Mouse (Mus musculus): ENCODE results near the gene Cc2d2b. TPM values are rescaled to one million over a fixed set of nuclear protein-coding genes. Genes with fewer than 3 reads are reported as not detected.

The Cc2d2b gene
- polyA plus RNA-seq, 1 experiment from 2014 or later = 0.15 TPM

DNA sequence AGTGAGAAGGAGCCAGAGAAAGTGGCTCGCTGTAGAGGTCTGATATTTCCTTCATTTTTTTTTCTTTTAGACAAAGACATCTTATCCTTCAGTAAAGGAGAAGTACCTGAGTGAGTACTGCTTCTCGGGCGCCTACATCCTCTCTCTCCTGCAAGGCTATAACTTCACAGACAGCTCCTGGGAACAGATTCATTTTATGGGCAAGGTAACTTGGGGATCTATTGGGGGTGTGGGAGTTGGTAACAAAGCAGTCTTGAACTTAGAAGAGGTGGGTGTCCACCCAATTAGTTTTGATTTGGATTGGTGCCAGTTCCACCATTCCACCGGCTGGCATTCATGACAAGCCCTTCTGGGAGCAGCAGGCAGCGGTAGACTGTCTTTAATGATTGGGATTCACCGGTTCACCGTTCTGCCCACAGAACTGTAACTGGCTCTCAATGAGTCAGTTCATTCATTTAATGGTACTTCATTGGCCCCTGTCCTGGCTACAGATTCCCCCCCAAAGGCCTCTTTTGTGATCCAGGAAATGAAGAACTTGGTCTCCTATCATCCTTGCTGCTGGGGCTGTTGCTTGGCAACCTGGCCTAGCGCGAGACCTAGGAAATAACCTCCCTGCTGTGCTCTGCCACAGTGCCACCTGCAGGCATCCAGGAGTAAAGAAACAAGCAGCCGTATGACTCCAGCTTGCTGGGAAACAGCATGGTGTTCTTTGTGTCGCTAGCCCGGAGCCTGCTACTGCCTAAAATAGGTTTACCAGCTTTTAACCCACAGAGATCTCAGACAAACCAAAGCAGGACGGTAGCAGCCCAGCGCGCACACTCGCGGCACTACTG is 11.7 kb upstream of the Cc2d2b start:
- Histone ChIP-seq H3K9me3 (replicated peaks; ENCODE audit: control insufficient read depth, low read length) (no peaks in the 10 kb centered on the region), H3K36me3 (ENCODE audit: control insufficient read depth, insufficient read depth, low read length) (no peaks in the 10 kb centered on the region), H3K4me3 (ENCODE audit: low read depth, low read length) (peak overlapping the region; percentile 8; the same call in 1 of the 2 replicates), H3K27ac (ENCODE audit: low read depth, low read length) (peak overlapping the region; percentile 86), H3K9ac (ENCODE audit: low read length) (peak overlapping the region; percentile 49), H3K27me3 (replicated peaks; ENCODE audit: control insufficient read depth, insufficient read depth, low read length) (no peaks in the 10 kb centered on the region), H3K4me2 (ENCODE audit: low read length) (peak overlapping the region; percentile 43), H3K4me1 (ENCODE audit: control insufficient read depth, insufficient read depth, low read length) (peaks cover 3% of the 10 kb centered on the region; the same call in 1 of the 2 replicates)
- WGBS = 11% methylated on average over 17 of the region's 17 CpGs
- peak; percentile 96 for DNase-seq (ENCODE audit: low spot score)
- peak; percentile 96 for ATAC-seq

DNA sequence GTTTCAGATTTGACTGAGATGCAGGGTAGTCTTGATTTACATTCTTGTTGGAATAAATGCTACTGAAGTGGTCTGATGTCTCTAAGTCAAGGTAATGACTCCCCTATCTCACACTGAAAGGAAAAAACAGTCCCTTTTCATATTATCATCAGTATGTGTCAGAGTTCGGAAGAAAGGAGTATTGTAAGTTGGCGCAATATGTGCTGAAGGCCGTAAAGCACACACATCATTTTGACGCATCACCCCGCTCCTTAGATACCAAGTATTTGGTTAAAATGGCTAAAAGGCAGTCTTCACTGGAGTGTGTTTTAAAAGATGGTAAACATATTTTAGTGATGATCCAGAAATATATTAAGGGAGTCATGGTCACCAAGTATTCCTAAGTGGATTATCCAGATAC is 10.9 kb upstream of the Cc2d2b start:
- WGBS = 76% methylated on average over 5 of the region's 5 CpGs
- H3K4me3 ChIP-seq (ENCODE audit: low read depth, low read length) = no peak overlapping the region

DNA sequence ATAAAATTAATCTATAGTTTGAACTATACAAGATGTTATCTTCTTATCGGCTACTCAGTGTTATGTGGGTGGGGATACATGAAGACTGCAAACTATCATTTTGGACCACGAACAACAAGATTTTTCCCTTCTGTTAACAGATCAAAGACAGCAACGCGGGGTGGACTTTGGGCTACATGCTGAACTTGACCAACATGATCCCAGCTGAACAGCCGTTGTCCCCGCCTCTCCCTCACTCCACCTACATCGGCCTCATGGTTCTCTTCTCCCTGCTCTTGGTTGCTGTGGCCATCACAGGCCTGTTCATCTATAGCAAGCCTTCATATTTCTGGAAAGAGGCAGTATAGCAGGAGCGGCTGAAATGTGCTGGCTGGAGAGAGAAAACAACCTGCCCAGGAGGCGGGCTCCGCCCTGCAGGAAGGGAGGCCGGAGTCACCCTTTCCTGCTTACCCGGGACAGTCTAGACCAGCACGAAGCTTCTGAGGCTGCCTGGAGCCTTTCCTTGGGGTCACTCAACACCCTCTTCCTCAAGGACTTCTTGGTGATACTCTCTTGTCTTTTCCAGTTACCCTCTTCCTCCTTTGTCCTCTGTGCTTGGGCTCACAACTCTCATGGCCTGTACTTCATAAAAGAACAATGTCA is 9.7 kb upstream of the Cc2d2b start:
- H3K9ac ChIP-seq (ENCODE audit: low read length) = no peak overlapping the region
- peaks cover 3% of the 10 kb centered on the region; the same call in 1 of the 2 replicates for H3K4me1 ChIP-seq (ENCODE audit: control insufficient read depth, insufficient read depth, low read length)
- no peaks in the 10 kb centered on the region for H3K27me3 ChIP-seq (replicated peaks; ENCODE audit: control insufficient read depth, insufficient read depth, low read length)
- no peak overlapping the region for H3K4me2 ChIP-seq (ENCODE audit: low read length)
- no peaks in the 10 kb centered on the region for H3K9me3 ChIP-seq (replicated peaks; ENCODE audit: control insufficient read depth, low read length)
- ATAC-seq (no peak), DNase-seq (ENCODE audit: low spot score) (no peak)
- H3K4me3 ChIP-seq (ENCODE audit: low read depth, low read length) = no peak overlapping the region
- no peak overlapping the region for H3K27ac ChIP-seq (ENCODE audit: low read depth, low read length)
- 92% methylated on average over 13 of the region's 13 CpGs for WGBS
- H3K36me3 ChIP-seq (ENCODE audit: control insufficient read depth, insufficient read depth, low read length) = no peaks in the 10 kb centered on the region

More for the DNA sequence above, 10.9 kb upstream of the Cc2d2b start:
- H3K27me3 ChIP-seq (replicated peaks; ENCODE audit: control insufficient read depth, insufficient read depth, low read length) = no peaks in the 10 kb centered on the region
- no peaks in the 10 kb centered on the region for H3K36me3 ChIP-seq (ENCODE audit: control insufficient read depth, insufficient read depth, low read length)
- H3K9ac ChIP-seq (ENCODE audit: low read length) = peak overlapping the region; percentile 49
- no peak for DNase-seq (ENCODE audit: low spot score)
- H3K27ac ChIP-seq (ENCODE audit: low read depth, low read length) = peak overlapping the region; percentile 86
- ATAC-seq = peak; percentile 24; the same call in 1 of the 2 replicates
- H3K9me3 ChIP-seq (replicated peaks; ENCODE audit: control insufficient read depth, low read length) = no peaks in the 10 kb centered on the region
- peak overlapping the region; percentile 43 for H3K4me2 ChIP-seq (ENCODE audit: low read length)
- peaks cover 3% of the 10 kb centered on the region; the same call in 1 of the 2 replicates for H3K4me1 ChIP-seq (ENCODE audit: control insufficient read depth, insufficient read depth, low read length)

DNA sequence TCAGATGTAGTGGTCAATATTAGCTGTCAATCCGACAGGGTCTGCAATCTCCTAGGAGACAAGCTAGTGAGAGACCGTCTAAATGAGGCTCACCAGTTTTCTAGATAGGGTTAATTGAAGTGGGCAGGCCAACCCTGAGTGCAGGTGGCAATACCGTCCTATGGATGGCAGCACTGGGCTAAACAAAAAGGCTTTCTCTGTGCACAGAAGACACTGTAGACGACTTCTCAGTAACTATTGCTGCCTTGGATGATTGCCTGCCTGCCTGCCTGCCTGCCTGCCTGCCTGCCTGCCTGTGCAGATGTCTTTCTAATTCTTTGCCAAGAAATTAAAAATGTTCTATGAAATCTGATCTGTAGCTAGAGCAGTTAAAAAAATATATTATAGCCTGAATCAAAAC is 1.9 kb upstream of the Cc2d2b start:
- Histone ChIP-seq H3K9me3 (replicated peaks; ENCODE audit: control insufficient read depth, low read length) (no peaks in the 10 kb centered on the region), H3K27ac (ENCODE audit: low read depth, low read length) (no peak overlapping the region), H3K9ac (ENCODE audit: low read length) (no peak overlapping the region), H3K4me2 (ENCODE audit: low read length) (no peak overlapping the region), H3K4me1 (ENCODE audit: control insufficient read depth, insufficient read depth, low read length) (no peaks in the 10 kb centered on the region), H3K36me3 (ENCODE audit: control insufficient read depth, insufficient read depth, low read length) (no peaks in the 10 kb centered on the region), H3K27me3 (replicated peaks; ENCODE audit: control insufficient read depth, insufficient read depth, low read length) (no peaks in the 10 kb centered on the region), H3K4me3 (ENCODE audit: low read depth, low read length) (no peak overlapping the region)
- WGBS = 27% methylated on average over 4 of the region's 4 CpGs
- DNase-seq (ENCODE audit: low spot score) = peak; percentile 73
- peak; percentile 85 for ATAC-seq

DNA sequence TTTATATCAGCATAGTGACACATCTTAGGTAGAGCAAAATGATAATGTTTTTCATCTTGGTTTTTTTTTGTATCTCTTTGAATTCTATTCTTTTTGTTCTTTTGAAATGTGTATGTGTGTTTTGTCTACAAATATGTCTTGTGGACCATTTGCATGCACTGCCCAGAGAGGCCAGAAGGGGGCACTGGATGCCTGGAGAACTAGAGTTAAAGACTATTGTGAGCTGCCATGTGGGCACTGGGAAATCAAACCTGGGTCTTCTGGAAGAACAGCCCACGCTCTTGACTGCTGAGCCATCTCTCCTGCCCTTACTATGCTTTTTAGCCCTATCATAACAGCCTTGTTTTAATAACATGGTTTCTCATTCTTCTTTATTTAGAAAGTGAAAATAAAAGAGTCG is 5.8 kb downstream of the Cc2d2b start:
- H3K9me3 ChIP-seq (replicated peaks; ENCODE audit: control insufficient read depth, low read length) = no peaks in the 10 kb centered on the region
- H3K36me3 ChIP-seq (ENCODE audit: control insufficient read depth, insufficient read depth, low read length) = no peaks in the 10 kb centered on the region
- H3K4me3 ChIP-seq (ENCODE audit: low read depth, low read length) = no peak overlapping the region
- 73% methylated on average over 2 of the region's 2 CpGs for WGBS
- H3K4me2 ChIP-seq (ENCODE audit: low read length) = no peak overlapping the region
- 0 out of 2 replicates have a peak, but pooled peaks cover 3% of the 10 kb centered on the region for H3K4me1 ChIP-seq (ENCODE audit: control insufficient read depth, insufficient read depth, low read length)
- no peak overlapping the region for H3K27ac ChIP-seq (ENCODE audit: low read depth, low read length)
- H3K9ac ChIP-seq (ENCODE audit: low read length) = no peak overlapping the region
- H3K27me3 ChIP-seq (replicated peaks; ENCODE audit: control insufficient read depth, insufficient read depth, low read length) = no peaks in the 10 kb centered on the region
- DNase-seq (ENCODE audit: low spot score) (peak; percentile 25), ATAC-seq (no peak)

DNA sequence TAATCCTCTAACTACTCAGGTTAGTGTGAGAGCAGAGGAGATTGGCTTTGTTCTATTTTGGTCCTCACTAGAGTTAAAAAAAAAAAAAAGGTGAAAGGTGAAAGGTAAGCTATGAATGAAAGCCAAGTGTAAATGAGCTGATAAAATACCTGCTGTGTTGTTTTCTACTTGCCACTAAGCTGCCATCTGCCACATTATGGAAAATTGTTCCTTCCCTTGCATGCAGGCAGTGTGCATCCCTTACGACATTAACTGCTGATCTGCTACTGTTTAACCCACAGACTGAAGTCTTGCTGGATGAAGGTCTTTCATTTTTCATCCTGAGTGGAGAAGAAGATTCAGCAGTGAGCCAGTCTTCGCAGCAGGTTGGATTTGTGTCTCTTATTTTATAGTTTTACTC is 11.5 kb downstream of the Cc2d2b start:
- Histone ChIP-seq H3K4me3 (ENCODE audit: low read depth, low read length) (no peak overlapping the region), H3K36me3 (ENCODE audit: control insufficient read depth, insufficient read depth, low read length) (no peaks in the 10 kb centered on the region), H3K9me3 (replicated peaks; ENCODE audit: control insufficient read depth, low read length) (no peaks in the 10 kb centered on the region), H3K4me1 (ENCODE audit: control insufficient read depth, insufficient read depth, low read length) (no peaks in the 10 kb centered on the region), H3K27ac (ENCODE audit: low read depth, low read length) (no peak overlapping the region), H3K4me2 (ENCODE audit: low read length) (no peak overlapping the region), H3K9ac (ENCODE audit: low read length) (no peak overlapping the region), H3K27me3 (replicated peaks; ENCODE audit: control insufficient read depth, insufficient read depth, low read length) (no peaks in the 10 kb centered on the region)
- 61% methylated on average over 2 of the region's 2 CpGs for WGBS
- DNase-seq (ENCODE audit: low spot score) (peak; percentile 29), ATAC-seq (no peak)

DNA sequence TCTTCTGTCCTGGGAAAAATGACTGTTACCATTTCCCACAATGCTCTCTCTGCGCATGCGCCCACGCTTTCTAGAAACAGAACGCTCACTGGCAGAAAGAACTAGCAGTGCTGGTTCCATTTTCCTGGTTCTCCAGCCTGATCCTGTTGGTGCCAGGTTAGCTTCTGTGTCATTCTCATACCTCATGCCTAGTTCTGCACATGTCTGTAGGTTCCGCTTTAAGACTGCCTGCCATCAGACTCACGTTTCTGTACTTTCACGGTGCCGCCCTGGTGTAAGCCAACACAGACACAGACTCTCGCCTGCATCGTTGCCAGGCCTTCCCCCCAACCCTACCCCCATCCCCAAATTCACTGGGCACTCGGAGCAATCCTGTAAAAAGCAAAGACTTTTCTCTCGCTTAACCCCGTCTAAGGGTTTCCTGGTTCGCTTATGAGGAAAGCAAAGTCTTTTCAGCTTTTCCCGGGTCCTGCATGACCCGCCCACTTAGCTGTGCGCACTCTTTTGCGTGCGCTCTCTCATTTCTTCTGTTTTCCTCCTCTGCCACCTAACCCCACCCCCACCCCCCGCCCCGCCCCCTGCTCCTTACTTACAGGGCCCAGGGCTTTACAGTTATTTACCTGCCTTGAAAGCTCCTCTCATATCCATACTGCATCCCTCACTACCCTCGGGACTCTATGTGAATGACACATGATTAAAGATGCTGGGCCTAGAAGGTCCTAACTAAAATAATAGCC is 13.6 kb downstream of the Cc2d2b start:
- no peaks in the 10 kb centered on the region for H3K4me1 ChIP-seq (ENCODE audit: control insufficient read depth, insufficient read depth, low read length)
- peak overlapping the region; percentile 45 for H3K4me2 ChIP-seq (ENCODE audit: low read length)
- DNase-seq (ENCODE audit: low spot score) (peak; percentile 34), ATAC-seq (peak; percentile 32)
- H3K27ac ChIP-seq (ENCODE audit: low read depth, low read length) = no peak overlapping the region
- H3K36me3 ChIP-seq (ENCODE audit: control insufficient read depth, insufficient read depth, low read length) = no peaks in the 10 kb centered on the region
- 31% methylated on average over 22 of the region's 22 CpGs for whole genome bisulfite sequencing
- H3K9ac ChIP-seq (ENCODE audit: low read length) = peak overlapping the region; percentile 49
- no peaks in the 10 kb centered on the region for H3K9me3 ChIP-seq (replicated peaks; ENCODE audit: control insufficient read depth, low read length)
- H3K4me3 ChIP-seq (ENCODE audit: low read depth, low read length) = peak overlapping the region; percentile 19
- no peaks in the 10 kb centered on the region for H3K27me3 ChIP-seq (replicated peaks; ENCODE audit: control insufficient read depth, insufficient read depth, low read length)

DNA sequence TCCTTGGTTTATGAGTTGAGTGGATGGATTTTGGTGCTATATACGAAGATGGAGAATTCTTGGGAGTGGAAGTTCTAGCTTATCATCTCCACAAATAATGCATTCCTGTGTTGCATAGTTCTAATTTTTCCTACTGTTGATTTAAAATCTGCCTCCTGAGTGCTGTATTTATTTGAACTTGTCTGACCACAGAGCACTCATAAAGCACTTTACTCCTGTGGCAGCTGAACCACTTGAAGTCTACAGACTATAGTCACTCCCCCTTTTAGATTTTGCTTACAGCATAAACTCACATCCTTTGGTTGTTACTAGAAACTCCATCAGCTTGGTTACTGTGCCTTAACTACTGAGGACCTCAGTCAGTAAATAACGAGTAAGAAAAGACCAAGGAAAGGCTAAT is 18.6 kb downstream of the Cc2d2b start:
- no peak overlapping the region for H3K9ac ChIP-seq (ENCODE audit: low read length)
- H3K36me3 ChIP-seq (ENCODE audit: control insufficient read depth, insufficient read depth, low read length) = no peaks in the 10 kb centered on the region
- no peaks in the 10 kb centered on the region for H3K9me3 ChIP-seq (replicated peaks; ENCODE audit: control insufficient read depth, low read length)
- H3K27ac ChIP-seq (ENCODE audit: low read depth, low read length) = no peak overlapping the region
- H3K4me1 ChIP-seq (ENCODE audit: control insufficient read depth, insufficient read depth, low read length) = no peaks in the 10 kb centered on the region
- H3K4me2 ChIP-seq (ENCODE audit: low read length) = no peak overlapping the region
- no peak for DNase-seq (ENCODE audit: low spot score)
- ATAC-seq = no peak
- H3K27me3 ChIP-seq (replicated peaks; ENCODE audit: control insufficient read depth, insufficient read depth, low read length) = no peaks in the 10 kb centered on the region
- WGBS = 86% methylated on average over 2 of the region's 2 CpGs
- H3K4me3 ChIP-seq (ENCODE audit: low read depth, low read length) = no peak overlapping the region

Measured in forebrain, embryonic 14.5 days (tissue).